Mouse (Mus musculus): ENCODE results near the gene Alg12. TPM values are rescaled to one million over a fixed set of nuclear protein-coding genes. Genes with fewer than 3 reads are reported as not detected.

Gene Alg12
- polyA plus RNA-seq, 1 experiment from 2014 or later = 9.8 TPM

DNA sequence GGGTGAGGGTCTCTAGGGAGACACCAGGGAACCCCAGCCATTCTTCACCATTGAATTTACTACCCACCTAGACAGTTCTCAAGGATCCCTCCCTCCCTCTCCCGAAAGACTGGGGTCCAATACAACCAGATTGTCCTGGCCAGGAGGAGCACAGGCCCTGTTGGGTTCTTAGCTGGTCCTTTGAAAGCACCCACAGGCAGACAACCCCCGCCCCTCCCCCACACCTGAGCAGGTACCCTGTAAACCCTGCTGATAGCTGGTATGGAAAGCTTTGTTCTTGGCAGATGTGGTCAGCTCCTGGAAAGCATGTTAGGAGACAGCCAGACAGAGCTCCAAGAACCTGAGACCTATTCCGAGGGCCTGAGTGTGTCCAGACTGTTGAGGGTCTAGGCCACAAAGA is 41.7 kb upstream of the Alg12 start:
- Histone ChIP-seq H3K36me3 (ENCODE audit: insufficient read depth, low read length) (peaks cover 14% of the 10 kb centered on the region; the same call in 1 of the 2 replicates), H3K4me3 (replicated peaks; ENCODE audit: low read depth, low read length) (no peak overlapping the region), H3K27me3 (ENCODE audit: insufficient read depth, low read length) (no peaks in the 10 kb centered on the region), H3K4me1 (replicated peaks; ENCODE audit: insufficient read depth, low read length) (peaks cover 19% of the 10 kb centered on the region), H3K27ac (peak overlapping the region; percentile 96; the same call in 1 of the 2 replicates), H3K4me2 (ENCODE audit: low read length) (no peak overlapping the region), H3K9me3 (replicated peaks; ENCODE audit: low read length) (no peaks in the 10 kb centered on the region), H3K9ac (ENCODE audit: low read depth, low read length) (no peak overlapping the region)
- 92% methylated on average over 3 of the region's 3 CpGs for WGBS
- DNase-seq (ENCODE audit: low spot score) (no peak), ATAC-seq (replicated peaks; ENCODE audit: low FRiP score, low read depth) (no peak)
- no peak for TF ChIP-seq CTCF (IDR thresholded peaks at IDR 0.05; ENCODE audit: low read depth)

DNA sequence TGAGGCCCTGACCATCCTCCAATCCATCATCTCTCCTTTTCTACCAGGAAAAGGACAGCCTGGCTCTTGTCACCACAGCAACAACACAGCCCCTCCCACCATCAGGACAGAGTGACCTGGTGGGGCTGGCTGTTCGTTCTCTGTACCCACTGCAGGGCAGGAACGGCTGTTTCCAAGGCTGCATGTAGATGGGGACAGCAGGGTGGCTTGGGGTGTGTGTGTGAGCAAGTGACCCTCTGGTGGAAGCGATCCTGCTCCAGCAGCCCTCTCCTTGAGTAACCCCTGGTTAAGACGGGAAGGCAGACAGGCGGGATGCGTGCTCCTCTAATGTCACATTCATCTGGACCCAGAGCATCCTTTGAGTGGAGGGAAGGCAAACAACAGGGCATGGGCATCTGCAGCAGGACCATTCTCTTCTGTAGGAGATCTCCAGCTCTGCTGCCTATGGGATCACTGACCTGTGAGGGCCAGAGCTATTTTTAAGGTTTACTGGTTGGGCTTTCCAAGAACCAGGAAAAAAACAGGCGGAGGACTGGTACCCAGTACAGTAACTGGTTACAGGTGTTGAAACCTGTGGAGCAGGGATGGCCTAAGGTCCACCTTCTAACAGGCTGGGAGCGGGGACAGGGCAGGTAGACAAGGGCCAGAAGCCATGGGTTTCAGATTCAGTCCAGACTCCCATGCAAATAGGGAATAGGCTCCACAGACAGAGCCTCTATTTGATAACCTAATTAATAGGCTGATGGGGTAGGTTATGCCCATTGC is 40.3 kb upstream of the Alg12 start:
- H3K4me2 ChIP-seq (ENCODE audit: low read length) = no peak overlapping the region
- peaks cover 3% of the 10 kb centered on the region; the same call in 1 of the 2 replicates for H3K36me3 ChIP-seq (ENCODE audit: insufficient read depth, low read length)
- DNase-seq (ENCODE audit: low spot score) = no peak
- H3K9ac ChIP-seq (ENCODE audit: low read depth, low read length) = no peak overlapping the region
- peaks cover 20% of the 10 kb centered on the region for H3K4me1 ChIP-seq (replicated peaks; ENCODE audit: insufficient read depth, low read length)
- no peak for ATAC-seq (replicated peaks; ENCODE audit: low FRiP score, low read depth)
- H3K9me3 ChIP-seq (replicated peaks; ENCODE audit: low read length) = no peaks in the 10 kb centered on the region
- H3K27ac ChIP-seq = no peak overlapping the region
- H3K4me3 ChIP-seq (replicated peaks; ENCODE audit: low read depth, low read length) = no peak overlapping the region
- no peak for TF ChIP-seq CTCF (IDR thresholded peaks at IDR 0.05; ENCODE audit: low read depth)
- no peaks in the 10 kb centered on the region for H3K27me3 ChIP-seq (ENCODE audit: insufficient read depth, low read length)
- WGBS = 63% methylated on average over 8 of the region's 8 CpGs

DNA sequence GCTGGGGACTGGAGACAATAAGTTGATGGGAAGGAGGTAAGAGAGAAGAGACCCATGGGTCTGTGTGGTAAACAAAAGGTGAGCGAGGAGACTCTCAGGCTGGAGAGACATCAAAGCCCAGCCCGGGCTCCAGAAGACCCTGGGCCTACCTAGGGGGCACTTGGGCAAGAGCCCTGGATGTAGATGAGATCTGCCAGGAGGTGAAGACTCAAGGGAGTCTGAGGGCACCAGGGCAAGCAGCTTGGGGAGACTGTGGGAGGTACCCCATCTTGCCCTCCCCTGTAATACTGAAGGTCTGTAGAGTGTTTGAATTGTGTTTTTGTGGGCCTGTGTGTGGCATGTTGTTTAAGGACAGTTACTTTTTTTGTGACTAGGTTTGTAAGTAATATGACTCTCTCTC is 39.6 kb upstream of the Alg12 start:
- no peaks in the 10 kb centered on the region for H3K27me3 ChIP-seq (ENCODE audit: insufficient read depth, low read length)
- no peak overlapping the region for H3K4me2 ChIP-seq (ENCODE audit: low read length)
- H3K9ac ChIP-seq (ENCODE audit: low read depth, low read length) = no peak overlapping the region
- no peak for TF ChIP-seq CTCF (IDR thresholded peaks at IDR 0.05; ENCODE audit: low read depth)
- H3K4me1 ChIP-seq (replicated peaks; ENCODE audit: insufficient read depth, low read length) = peaks cover 25% of the 10 kb centered on the region
- WGBS = 86% methylated on average over 2 of the region's 2 CpGs
- H3K27ac ChIP-seq = no peak overlapping the region
- no peak for DNase-seq (ENCODE audit: low spot score)
- H3K4me3 ChIP-seq (replicated peaks; ENCODE audit: low read depth, low read length) = no peak overlapping the region
- no peaks in the 10 kb centered on the region for H3K9me3 ChIP-seq (replicated peaks; ENCODE audit: low read length)
- ATAC-seq (replicated peaks; ENCODE audit: low FRiP score, low read depth) = no peak
- no peaks in the 10 kb centered on the region for H3K36me3 ChIP-seq (ENCODE audit: insufficient read depth, low read length)

- no peak for ATAC-seq (replicated peaks; ENCODE audit: low FRiP score, low read depth)
Measured at GRCm38 (mm10) chr15:88858141-88858541, 39.0 kb upstream of the Alg12 start.

DNA sequence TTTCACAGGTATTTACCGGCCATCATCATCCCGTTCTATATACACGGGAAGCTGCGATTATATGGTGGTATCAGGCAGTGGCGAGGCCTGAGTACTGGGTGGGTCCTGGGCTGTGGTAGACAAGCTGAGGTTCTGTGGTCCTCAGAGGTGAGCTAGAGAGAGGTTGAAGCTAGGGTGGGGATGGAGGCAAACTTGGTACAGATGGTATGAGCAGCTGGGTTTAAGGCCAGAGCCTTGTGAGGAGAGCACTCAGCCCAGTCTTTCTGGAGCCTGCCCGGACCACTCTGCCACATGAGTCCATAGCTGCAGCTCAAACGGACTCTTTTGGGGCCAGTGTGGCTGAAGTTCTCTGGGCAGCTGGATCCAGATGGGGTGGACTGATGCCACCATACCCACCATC is 38.2 kb upstream of the Alg12 start:
- Histone ChIP-seq H3K9ac (ENCODE audit: low read depth, low read length) (no peak overlapping the region), H3K9me3 (replicated peaks; ENCODE audit: low read length) (no peaks in the 10 kb centered on the region), H3K4me3 (replicated peaks; ENCODE audit: low read depth, low read length) (no peak overlapping the region), H3K27me3 (ENCODE audit: insufficient read depth, low read length) (no peaks in the 10 kb centered on the region), H3K27ac (no peak overlapping the region), H3K36me3 (ENCODE audit: insufficient read depth, low read length) (no peaks in the 10 kb centered on the region), H3K4me2 (ENCODE audit: low read length) (no peak overlapping the region), H3K4me1 (replicated peaks; ENCODE audit: insufficient read depth, low read length) (peaks cover 34% of the 10 kb centered on the region)
- WGBS = 94% methylated on average over 7 of the region's 7 CpGs
- DNase-seq (ENCODE audit: low spot score) (no peak), ATAC-seq (replicated peaks; ENCODE audit: low FRiP score, low read depth) (no peak)
- no peak for TF ChIP-seq CTCF (IDR thresholded peaks at IDR 0.05; ENCODE audit: low read depth)

More at GRCm38 (mm10) chr15:88858141-88858541, 39.0 kb upstream of the Alg12 start:
- 88% methylated on average over 3 of the region's 3 CpGs for WGBS
- H3K9ac ChIP-seq (ENCODE audit: low read depth, low read length) = no peak overlapping the region
- peaks cover 28% of the 10 kb centered on the region for H3K4me1 ChIP-seq (replicated peaks; ENCODE audit: insufficient read depth, low read length)
- H3K36me3 ChIP-seq (ENCODE audit: insufficient read depth, low read length) = no peaks in the 10 kb centered on the region
- no peak overlapping the region for H3K4me2 ChIP-seq (ENCODE audit: low read length)
- no peaks in the 10 kb centered on the region for H3K27me3 ChIP-seq (ENCODE audit: insufficient read depth, low read length)
- no peaks in the 10 kb centered on the region for H3K9me3 ChIP-seq (replicated peaks; ENCODE audit: low read length)
- H3K4me3 ChIP-seq (replicated peaks; ENCODE audit: low read depth, low read length) = no peak overlapping the region
- DNase-seq (ENCODE audit: low spot score) = no peak
- no peak overlapping the region for H3K27ac ChIP-seq
- no peak for TF ChIP-seq CTCF (IDR thresholded peaks at IDR 0.05; ENCODE audit: low read depth)

- no peaks in the 10 kb centered on the region for H3K36me3 ChIP-seq (ENCODE audit: insufficient read depth, low read length)
- TF ChIP-seq CTCF (IDR thresholded peaks at IDR 0.05; ENCODE audit: low read depth) = no peak
- H3K4me2 ChIP-seq (ENCODE audit: low read length) = no peak overlapping the region
- no peaks in the 10 kb centered on the region for H3K9me3 ChIP-seq (replicated peaks; ENCODE audit: low read length)
- H3K9ac ChIP-seq (ENCODE audit: low read depth, low read length) = no peak overlapping the region
- no peak for DNase-seq (ENCODE audit: low spot score)
- H3K27ac ChIP-seq = no peak overlapping the region
- H3K4me1 ChIP-seq (replicated peaks; ENCODE audit: insufficient read depth, low read length) = peaks cover 34% of the 10 kb centered on the region
- 82% methylated on average over 5 of the region's 5 CpGs for WGBS
- no peaks in the 10 kb centered on the region for H3K27me3 ChIP-seq (ENCODE audit: insufficient read depth, low read length)
- ATAC-seq (replicated peaks; ENCODE audit: low FRiP score, low read depth) = no peak
- no peak overlapping the region for H3K4me3 ChIP-seq (replicated peaks; ENCODE audit: low read depth, low read length)
Measured at GRCm38 (mm10) chr15:88856613-88857012, 37.5 kb upstream of the Alg12 start.
